Mouse (Mus musculus): ENCODE results near the gene Pla2g12b. TPM values are rescaled to one million over a fixed set of nuclear protein-coding genes. Genes with fewer than 3 reads are reported as not detected.

Pla2g12b gene
- polyA plus RNA-seq, 1 experiment from 2014 or later = 0.38 TPM

DNA sequence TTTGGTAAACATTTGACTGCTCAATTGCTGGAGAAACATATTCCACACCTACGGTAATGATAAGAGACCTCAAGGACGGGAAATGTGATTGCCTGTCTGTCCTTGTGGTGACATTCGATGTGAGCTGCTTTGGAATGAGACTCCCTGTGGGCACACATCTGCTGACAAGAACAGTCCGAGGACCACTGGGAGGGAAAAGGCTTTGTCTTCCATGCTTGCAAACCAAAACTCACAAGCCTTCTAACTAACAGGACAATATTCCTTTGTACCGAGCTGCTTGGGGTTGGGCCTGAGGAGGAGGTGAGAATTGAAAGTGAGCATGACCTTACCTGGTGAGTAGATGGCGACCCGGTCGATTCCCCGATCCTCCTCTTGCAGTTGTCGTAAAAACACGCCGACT lies 63.8 kb downstream of the Pla2g12b start:
- no peaks in the 10 kb centered on the region for H3K4me1 ChIP-seq (replicated peaks; ENCODE audit: insufficient read depth, low read length)
- no peak overlapping the region for H3K27ac ChIP-seq
- H3K9me3 ChIP-seq (replicated peaks; ENCODE audit: low read length) = no peaks in the 10 kb centered on the region
- TF ChIP-seq CTCF (IDR thresholded peaks at IDR 0.05; ENCODE audit: low read depth) = no peak
- H3K27me3 ChIP-seq (ENCODE audit: insufficient read depth, low read length) = no peaks in the 10 kb centered on the region
- DNase-seq (ENCODE audit: low spot score) (no peak), ATAC-seq (replicated peaks; ENCODE audit: low FRiP score, low read depth) (no peak)
- H3K4me2 ChIP-seq (ENCODE audit: low read length) = no peak overlapping the region
- H3K36me3 ChIP-seq (ENCODE audit: insufficient read depth, low read length) = no peaks in the 10 kb centered on the region
- 93% methylated on average over 12 of the region's 12 CpGs for WGBS
- H3K4me3 ChIP-seq (replicated peaks; ENCODE audit: low read depth, low read length) = no peak overlapping the region
- H3K9ac ChIP-seq (ENCODE audit: low read depth, low read length) = no peak overlapping the region

DNA sequence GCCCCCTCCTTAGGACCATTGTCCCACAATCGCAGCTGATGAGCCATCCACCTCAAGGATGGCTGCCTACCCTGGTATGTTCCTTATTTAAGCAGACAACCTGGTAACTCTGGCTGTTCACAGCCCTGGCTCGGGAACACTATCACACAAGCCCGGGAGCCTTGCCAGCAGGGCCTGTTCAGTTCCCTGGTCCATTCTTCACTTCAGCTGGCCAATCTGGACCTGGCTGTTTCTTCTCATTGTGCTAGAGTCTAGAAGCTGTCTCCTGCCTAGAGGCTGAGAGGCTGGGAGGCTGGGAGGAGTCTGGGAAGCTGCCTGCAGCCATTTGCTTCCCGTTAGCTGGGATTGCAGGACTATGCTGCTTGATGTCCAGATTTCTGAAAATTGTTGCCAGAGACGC lies 67.0 kb downstream of the Pla2g12b start:
- no peak overlapping the region for H3K9ac ChIP-seq (ENCODE audit: low read depth, low read length)
- no peaks in the 10 kb centered on the region for H3K9me3 ChIP-seq (replicated peaks; ENCODE audit: low read length)
- WGBS = 83% methylated on average over 5 of the region's 5 CpGs
- no peaks in the 10 kb centered on the region for H3K4me1 ChIP-seq (replicated peaks; ENCODE audit: insufficient read depth, low read length)
- DNase-seq (ENCODE audit: low spot score) = no peak
- no peak overlapping the region for H3K4me3 ChIP-seq (replicated peaks; ENCODE audit: low read depth, low read length)
- ATAC-seq (replicated peaks; ENCODE audit: low FRiP score, low read depth) = no peak
- no peaks in the 10 kb centered on the region for H3K27me3 ChIP-seq (ENCODE audit: insufficient read depth, low read length)
- H3K4me2 ChIP-seq (ENCODE audit: low read length) = no peak overlapping the region
- TF ChIP-seq CTCF (IDR thresholded peaks at IDR 0.05; ENCODE audit: low read depth) = no peak
- H3K36me3 ChIP-seq (ENCODE audit: insufficient read depth, low read length) = no peaks in the 10 kb centered on the region
- no peak overlapping the region for H3K27ac ChIP-seq

Other genes starting within 250 kb of the Pla2g12b start
- 60.8 and 62.7 TPM in 2 replicates for gene Sept10, start 181.8 kb upstream of the Pla2g12b start, polyA plus RNA-seq (2015; fragmentation: Nextera tagmentation; extraction: Ambion mirVana)
- 7.6 and 8.7 TPM in 2 replicates for gene Sowahc, start 181.7 kb upstream of the Pla2g12b start, polyA plus RNA-seq (2015; fragmentation: Nextera tagmentation; extraction: Ambion mirVana)
- gene P4ha1, start 80.4 kb upstream of the Pla2g12b start, polyA plus RNA-seq (2015; fragmentation: Nextera tagmentation; extraction: Ambion mirVana) = 27.9 and 31.3 TPM in 2 replicates
- 7.4 and 10.0 TPM in 2 replicates for gene Gm10273, start 8.0 kb upstream of the Pla2g12b start, polyA plus RNA-seq (2015; fragmentation: Nextera tagmentation; extraction: Ambion mirVana)
- gene Oit3, start 38.1 kb downstream of the Pla2g12b start, polyA plus RNA-seq (2015; fragmentation: Nextera tagmentation; extraction: Ambion mirVana) = 1.6 and 1.7 TPM in 2 replicates
- gene Gm10322, start 212.4 kb downstream of the Pla2g12b start, polyA plus RNA-seq (2015; fragmentation: Nextera tagmentation; extraction: Ambion mirVana) = 0.43 TPM in 1 of 2 replicates, not detected in the other
- 36.5 and 40.2 TPM in 2 replicates for gene Mcu, start 213.0 kb downstream of the Pla2g12b start, polyA plus RNA-seq (2015; fragmentation: Nextera tagmentation; extraction: Ambion mirVana)